Mouse (Mus musculus): Measurements from ENCODE around the gene Amotl1.

Amotl1 gene

DNA sequence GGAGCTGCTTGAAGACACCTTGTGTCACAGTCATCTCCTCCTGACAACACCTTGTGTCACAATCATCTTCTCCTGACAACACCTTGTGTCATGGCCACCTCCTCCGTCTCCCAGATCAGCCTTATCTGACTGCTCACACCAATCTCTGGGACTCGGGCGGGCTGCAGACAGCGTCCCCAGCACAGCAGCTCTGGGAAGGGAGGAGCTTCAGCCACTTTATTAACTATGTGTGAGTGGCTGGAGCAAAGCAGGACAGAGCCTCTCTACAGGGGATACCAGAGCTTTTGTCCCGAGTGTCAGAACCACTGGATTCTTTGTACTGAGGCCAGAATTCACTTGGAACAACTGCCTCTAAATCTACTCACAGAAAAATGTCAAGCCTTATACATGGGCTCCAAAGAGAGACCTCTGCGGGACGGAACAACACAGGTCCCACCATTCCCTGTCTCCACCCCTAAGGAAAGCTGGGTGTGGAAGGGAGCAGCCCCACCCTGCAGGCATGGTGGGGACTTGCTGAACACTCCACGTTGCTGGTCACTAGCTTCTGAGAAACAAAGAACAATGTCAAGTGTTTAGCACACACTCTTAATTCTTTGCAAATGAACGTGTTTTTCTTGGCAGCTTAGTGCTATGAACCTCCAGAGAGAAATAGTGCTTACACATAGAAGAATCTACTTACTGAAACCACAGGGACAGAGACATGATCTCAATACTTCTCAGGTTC is 100.7 kb downstream of the Amotl1 start:
- DNase-seq, result no peak

DNA sequence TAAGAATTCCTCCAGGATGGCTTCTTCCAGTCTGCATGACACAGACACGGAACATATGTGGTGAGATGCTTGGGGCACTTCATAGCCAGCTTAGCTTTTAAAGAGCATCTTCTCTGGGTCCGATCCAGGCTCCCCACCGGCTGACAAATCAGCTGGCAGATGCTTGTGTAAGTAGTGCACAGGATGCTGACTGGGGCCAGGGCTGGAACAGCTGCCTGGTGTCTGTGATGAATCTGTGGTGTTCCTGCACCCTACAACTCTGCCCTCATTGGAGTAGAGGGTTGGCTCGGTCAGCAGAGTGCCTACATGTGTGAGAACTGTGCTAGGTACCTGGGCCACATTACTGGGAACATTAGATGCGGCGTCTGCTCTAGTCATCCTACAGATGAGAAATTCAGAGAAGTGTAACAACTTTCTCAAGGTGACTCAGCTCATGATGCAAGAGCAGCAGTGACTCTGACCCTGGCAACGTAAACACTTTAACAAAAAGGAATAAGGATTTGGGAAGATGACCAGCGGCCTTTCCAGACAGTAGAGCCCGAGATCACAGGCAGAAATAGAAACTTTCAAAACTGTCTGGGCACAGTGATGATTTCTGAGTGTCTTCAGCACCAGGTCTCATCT is 109.9 kb downstream of the Amotl1 start:
- DNase-seq, result no peak

DNA sequence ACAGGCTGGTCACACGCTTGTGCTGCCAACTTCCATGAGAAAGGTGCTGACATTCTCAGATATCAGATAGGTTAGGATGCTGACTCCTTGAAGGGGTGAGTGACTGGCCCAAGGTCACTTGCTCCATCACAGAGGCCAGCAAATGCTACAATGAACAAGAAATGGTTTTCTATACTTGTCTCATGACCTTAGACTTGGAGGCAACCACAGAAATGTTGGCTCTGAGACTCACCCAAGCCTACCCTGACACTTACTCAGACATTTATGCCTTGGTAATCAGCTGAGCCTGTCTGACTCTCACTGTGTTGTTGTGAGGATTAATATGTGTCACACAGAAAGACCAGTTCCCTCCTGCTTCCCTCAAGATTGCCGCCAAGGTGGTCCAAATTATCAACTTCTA is 111.2 kb downstream of the Amotl1 start:
- no peak for DNase-seq

DNA sequence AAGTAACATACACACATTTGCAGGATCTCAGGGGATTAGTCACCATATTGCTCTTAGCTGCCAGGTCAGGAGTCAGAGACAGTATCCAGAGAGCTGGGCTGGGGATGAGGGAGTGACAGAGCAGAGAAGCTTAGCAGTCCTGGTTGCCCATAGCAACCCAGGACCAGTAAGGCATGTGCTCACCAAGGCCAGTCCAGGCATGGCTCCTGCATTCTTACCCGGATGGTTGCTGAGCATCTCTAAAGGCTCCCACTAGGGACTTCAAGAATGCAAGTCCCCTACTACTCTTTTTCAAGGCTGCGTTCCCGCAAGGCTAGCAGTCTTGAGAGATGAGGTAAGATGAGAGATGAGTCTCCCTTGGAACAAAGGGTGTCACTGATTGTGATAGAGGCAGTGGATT is 112.6 kb downstream of the Amotl1 start:
- peak; percentile 44 for DNase-seq

DNA sequence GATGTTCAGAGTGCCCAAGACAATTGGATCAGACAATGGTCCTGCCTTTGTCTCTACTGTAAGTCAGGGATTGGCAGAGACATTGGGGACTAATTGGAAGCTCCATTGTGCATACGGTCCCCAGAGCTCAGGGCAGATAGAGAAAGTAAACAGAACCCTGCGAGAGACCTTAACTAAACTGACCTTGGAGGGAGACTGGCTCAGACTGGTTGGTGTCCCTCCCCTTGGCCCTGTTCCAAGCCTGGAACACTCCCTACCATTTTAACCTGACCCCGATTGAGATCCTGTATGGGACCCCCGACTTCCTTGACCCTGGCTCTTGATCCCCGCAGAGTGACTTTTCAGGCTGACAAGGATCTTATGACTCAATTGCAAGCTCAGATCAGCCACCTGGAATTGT is 114.9 kb downstream of the Amotl1 start:
- no peak for DNase-seq

DNA sequence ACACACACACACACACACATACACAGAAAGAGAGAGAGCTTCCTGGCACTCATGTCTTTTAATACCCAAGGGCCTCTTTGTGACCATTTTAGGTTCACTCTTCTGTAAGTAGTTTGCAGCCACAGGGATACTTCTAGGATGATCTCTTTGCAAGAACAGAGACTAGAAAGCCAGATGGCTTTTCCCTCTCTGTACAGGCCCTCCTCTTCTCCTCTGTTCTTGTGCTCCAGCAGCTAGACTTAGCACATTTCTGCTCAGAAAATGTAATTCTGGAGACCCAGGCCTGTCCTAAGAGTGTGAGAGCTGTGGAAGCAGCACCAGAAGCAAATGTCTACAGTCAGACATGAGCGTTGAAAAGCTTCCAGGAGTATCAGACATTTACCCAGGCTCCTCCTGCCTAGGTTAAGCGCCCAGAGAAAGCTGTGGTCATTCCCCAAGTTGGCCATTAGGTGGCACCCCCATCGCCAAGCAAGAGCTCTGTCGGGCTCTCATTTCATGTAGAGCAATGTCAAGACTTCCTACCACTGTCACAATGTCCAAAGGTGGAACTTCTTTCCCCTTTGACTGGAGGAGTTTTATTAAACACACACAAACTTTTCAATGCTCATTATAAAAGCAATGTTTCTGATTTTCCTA is 121.3 kb downstream of the Amotl1 start:
- peak; percentile 82 for DNase-seq

DNA sequence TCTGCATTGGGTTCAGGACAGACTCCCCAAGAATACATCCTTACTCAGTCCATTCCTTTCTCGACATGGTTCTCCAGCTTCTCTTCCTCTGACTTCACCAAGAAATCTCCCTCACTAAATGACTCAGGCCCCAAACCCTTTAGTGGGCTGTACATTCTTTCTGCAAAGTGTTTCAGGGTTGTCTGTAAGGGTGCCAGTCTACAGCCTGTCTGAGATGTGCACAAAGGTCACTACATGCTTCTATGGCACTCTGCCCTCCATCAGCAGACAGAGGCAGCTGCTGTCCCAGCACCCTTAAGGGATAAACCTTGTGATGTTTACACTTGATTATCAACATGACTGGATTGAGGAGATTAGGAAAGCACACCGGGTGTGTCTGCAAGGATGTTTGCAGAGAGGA is 123.2 kb downstream of the Amotl1 start:
- DNase-seq, result no peak

DNA sequence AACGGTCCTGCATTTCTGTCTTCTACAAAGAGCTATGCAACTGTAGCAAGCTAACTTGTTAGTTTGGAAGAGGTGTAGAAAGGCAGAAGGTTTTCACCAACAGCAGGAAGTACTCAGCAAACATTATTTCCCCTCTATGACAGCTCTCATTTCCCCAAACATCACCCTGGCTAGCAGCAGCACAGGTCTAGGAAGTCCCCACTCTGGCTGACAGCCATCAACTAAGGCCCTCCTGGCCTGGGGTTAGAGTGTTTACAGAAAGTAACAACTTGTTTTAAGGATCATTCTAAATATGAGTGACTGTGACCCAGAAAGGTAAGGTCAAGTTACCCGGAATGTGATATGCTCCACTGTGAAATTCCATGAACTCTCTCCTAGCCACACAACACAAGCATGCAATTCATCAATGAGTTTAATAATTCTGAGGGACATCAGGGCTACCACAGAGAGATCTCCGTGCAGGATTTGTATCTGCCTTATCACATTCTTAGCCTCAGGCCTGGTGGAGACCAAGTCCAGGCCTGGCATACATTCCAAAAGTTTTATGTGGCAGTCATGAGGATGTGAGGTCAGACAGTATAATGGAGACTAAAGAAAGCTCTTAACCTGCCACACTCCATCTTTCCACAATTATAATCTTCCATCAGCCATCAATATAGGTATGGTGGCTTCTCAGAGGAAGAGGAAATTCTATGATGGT is 123.7 kb downstream of the Amotl1 start:
- DNase-seq, result no peak

DNA sequence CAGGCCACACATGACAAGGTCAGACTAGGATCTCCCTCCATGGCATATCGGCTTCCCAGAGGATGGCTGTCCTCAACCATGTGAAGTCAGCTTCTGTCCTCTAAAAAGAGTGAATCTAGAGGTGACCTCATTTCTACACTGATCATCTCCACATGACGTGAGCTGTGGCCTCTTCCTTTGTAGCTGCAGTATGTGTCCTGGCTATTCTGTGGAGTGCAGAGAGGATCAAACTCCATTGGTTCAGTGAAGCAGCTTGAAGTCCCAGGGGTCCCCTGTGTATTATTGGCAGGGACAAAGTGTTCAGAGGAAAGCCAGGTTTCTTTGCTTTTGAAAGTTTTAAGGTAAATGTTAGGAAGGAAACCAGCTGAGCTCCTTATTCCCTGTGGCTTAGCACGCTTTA is 126.8 kb downstream of the Amotl1 start:
- DNase-seq, result no peak

DNA sequence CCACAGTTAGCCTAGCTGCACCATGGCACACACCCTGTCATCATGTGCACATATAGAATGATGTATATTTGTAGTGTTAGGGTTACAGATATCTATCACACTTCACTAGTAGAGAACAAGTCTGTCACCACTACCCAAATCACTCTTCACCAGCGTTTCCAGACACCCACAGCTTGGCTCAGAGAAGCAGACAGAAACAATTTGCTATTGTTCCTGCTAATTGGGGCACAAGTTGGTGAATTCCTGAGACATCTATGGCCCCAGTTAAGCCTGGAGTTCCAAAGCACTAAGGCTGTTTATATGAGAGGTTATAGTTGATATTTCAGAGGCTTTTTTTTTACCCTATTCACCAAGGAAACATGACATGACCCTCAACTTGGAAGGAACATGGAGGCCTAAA is 127.6 kb downstream of the Amotl1 start:
- no peak for DNase-seq

DNA sequence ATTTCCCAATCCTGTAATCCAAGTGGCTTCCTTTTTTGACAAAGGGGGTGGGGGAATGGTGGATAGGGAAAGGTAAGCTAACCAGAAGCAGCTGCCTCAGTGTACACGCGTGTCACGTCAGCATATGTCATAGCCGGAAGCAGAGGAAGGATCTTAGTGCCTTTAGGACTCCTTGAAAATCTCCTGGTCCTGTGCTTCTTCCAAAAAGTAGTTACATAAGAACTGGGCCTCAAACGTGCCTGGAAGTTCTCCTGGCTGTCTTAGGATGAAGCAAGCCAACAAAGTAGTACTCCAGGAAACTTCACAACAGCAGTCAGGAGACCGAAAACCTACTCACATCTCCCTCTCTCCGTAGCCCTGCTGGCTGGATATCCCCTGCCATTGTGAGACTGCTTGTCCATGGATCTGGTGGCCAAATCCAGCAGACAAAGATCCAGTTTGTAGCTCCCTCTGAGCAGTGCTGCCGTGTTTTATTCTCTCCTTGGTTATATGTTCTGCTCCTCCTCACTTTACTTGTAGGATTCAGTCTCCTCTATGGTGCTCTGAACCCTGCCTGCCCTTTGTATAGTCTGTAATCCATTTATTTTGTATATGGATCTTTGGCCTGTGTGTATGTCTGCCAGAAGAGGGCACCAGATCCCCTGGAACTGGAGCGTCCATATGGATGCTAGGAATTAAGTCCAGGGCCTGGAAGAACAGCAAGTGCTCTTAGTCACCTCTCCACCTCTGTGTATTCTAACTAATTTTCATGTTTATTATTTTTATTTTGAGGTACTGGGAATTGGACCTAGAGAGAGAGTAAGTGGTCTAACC is 132.0 kb downstream of the Amotl1 start:
- DNase-seq, result peak; percentile 72

DNA sequence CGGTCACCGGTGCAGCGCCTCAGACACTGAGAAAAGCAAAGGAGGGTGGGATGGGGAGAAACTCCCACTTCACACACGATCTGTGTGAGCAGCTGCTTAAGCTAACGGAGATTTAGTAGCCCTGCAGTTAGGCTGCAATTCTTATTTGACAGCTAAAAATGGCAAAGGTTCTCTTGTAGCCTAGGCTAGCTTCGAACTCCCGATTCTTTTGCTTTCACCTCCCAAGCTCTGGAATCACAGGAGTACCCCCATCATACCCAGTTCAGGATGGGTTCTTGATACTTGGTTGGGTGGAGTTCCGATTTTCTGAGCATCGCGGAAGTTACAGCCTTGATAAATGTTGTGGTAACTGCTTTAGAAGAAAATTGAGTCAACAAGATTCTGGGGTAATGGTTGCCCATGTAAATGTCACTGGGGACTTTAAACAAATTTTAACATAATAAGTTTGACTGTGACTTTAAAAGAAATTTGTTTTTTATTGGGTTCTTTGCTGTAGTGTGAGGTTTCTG is 143.9 kb downstream of the Amotl1 start:
- no peak for DNase-seq

DNA sequence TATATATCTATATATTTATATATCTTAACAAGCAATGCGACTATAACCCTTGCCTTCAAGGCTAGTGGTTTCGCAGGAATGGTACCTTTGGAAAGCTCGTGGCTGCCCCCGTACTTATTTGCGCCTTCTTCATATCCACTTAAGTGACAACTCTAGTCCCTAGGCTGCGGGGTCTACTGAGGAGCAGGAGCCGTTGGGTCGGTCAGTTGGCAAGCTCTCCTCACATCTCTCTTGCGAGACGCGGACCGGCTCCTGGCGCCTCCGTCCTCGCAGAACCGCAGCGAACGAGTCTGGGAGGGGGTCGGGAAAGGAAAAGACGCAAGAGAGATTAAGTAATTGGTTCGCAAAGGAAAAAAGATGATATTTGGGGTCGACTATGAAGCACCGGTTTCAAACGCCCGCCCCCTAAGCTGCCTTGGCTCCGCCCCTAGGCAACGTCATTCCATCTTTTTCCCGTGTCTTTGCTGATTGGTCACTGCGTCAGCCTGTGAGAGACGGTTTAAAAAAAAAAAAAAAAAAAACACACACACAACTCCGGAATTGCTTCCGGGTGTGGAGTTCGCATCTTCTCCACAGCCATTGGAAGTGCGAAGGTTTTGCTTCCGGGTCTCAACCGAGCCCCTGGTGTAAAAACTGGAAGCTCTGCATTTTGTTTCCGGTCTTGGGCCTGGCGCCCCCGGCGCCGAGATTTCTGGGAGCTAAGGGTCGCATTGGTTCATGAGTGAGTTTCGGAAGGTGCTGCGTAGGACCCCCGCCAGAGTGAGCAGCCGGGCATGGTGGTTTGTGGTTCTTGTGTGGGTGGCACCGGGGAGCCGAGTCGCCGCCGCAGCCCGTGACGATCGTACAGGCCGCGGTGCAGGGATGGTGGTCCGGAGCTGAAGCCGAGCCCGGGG is 144.6 kb downstream of the Amotl1 start, which contains the start of the genes Kdm4d and Cwc15:
TSS of gene Kdm4d (minus strand) at position 460 of the 893 bp plus-strand sequence.
TSS of gene Cwc15 (plus strand) at position 595 of the 893 bp plus-strand sequence.
- DNase-seq, result peak; percentile 99

DNA sequence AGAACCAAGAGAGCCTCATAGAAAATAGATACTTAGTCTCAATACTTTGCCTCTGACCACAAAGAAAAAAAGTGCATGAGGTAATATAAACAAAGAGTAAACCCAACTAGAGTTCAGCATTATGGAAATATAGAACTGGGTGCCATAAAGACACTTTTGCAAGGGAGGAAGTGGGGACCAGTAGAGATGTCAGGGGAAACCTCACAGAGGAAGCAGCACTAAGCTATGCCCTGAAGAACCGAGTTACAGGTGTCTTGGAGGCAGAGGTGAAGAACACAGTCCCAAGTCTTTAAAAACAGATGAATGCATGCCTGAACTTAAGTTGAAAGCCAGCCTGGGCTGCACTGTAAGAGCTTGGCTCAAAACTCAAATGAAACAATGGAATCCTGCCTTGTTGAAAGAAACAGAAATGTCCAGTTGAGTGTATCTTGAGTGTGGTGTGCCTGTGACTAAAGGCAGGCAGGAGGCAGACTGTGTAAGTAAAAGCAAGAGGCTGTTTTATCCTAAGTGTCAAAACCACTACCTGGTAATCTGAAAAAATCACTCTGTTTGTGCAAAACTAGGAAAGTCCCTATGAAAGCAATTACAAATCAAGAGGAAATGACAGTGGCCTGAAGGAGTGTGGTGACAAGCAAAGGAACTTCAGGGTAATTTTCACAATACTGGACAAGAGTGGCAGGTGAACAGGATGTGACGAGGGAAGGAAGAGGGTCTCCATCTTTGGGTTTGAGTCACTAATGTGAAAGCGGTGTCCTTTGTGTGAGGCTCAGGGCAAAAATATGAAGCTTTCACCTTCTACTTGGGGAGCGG is 145.8 kb downstream of the Amotl1 start:
- DNase-seq, result no peak

All from embryo, embryonic 11 days (tissue).